Mouse (Mus musculus): ENCODE results near the gene Il1r2.

DNA sequence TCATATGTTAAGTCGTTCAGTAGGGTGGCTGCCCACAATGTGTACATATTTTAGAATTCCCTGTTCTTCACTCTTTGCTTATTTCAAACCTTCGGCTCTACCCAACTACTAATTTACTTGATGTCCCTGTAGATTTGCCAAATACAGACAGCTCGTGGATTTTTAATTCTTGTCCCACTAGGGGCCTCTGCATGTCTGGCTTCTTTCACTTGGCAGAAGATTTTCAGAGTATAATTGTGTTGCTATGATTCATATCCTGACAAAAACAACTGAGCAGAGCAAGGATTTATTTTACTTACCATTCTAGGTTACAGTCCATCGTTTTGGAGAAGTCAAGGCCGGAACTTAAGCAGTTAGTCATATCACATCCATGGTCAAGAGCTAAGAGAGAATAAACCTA lies 20.8 kb upstream of the Il1r2 start:
- TF ChIP-seq CTCF (IDR thresholded peaks at IDR 0.05) (no peak), EP300 (IDR thresholded peaks at IDR 0.05) (no peak)
